Mouse (Mus musculus): ENCODE measurements around the gene Ppara.
"Not testable (repeated sequence)": the region's sequence is repeated elsewhere in the genome, so short reads cannot be mapped to it uniquely, and the experiment has no call there.

Ppara gene

DNA sequence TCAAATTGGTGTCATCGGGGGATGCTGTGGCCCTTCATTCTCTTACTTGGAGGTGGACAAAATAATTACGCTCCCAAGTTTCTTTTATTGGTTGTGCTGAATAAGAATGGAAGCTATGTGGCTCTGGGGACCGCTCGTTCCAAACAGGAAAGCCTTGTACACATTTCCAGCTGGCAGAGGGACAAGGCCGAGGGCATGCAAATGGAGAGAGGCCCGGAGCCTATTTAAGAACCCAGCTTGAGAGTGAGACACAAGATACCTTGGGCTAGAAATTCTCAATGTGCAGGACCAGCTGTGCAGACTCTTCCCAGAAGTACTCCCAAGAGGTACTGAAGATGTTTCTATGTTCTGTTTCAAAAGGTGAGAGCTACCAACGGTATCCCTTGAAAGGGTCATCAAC is 21.8 kb downstream of the Ppara start:
- no peak for DNase-seq (ENCODE audit: low read depth, low spot score)

DNA sequence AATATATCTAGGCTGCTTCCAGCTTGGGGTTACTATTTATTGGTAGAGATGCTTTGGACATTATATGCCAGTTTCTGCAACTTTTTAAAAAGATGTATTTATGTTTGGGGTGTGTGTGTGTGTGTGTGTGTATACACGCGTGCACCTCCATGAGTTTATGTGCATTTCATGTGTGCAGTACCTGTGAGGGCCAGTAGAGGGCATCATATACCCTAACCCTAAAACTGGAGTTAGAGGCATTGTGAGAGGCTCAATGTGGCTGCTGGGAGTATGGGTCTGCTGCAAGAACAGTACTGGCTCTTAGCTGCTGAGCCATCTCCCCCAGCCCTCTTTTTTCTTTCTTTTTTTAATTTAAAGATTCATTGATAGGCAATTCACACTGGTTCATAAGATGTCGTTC is 23.0 kb downstream of the Ppara start:
- DNase-seq (ENCODE audit: low read depth, low spot score): peak; percentile 64

DNA sequence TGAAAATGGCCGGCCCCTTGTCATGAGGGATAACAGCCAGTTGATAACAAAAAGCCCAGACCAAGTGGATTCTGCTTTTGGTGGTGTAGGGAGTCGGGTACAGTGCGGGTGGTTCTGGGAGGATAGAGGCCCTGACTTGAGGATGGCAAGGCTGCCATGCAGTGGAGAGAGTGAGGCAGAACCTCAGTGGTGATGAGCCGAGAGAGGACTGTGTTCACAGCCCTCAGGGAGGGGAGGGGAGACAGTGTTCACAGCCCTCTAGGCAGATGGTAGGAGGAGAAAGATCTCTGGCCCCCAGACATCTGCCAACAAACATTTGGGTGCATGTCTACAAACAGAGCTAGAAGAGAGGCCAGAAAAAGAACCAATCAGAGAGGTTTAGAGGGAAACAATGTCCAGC is 28.0 kb downstream of the Ppara start:
- no peak for DNase-seq (ENCODE audit: low read depth, low spot score)

DNA sequence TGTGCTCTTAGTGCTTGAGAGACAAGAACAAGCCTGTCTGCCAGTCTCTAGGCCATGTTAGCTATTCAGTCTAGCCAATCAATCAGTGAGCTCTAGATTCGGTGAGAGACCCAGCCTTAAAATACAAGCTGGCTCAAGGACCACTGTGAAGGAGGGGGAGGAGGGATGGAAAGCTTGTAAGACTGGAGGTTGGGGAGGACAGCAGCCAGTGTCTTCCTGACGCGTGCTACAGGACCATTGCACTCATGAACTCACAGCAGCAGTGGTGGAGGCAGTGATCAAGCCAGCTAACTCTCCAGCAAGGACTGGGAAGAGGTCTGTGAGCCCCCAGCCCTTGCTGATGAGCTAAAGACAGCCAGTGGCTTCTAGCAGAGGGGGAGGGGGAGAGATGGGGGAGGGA is 30.2 kb downstream of the Ppara start:
- no peak for DNase-seq (ENCODE audit: low read depth, low spot score)

DNA sequence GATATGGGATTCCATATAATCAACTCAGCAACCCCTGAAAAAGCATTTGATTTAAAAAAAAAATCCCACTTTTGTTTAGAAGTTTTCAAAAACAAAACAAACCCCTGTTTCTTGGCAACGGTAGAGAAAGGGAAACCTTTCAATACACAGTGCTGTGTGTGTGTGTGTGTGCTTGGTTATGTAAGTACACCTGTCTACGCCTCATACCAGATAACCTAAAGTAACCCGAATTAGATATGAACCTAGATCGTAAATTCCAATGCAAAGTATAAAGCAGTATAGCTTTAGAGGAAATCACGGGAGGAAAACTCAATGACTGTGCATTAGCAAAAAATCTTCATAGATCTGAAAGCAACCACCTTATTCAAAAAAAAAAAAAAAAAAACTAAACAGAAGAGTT is 31.9 kb downstream of the Ppara start:
- DNase-seq (ENCODE audit: low read depth, low spot score): no peak

DNA sequence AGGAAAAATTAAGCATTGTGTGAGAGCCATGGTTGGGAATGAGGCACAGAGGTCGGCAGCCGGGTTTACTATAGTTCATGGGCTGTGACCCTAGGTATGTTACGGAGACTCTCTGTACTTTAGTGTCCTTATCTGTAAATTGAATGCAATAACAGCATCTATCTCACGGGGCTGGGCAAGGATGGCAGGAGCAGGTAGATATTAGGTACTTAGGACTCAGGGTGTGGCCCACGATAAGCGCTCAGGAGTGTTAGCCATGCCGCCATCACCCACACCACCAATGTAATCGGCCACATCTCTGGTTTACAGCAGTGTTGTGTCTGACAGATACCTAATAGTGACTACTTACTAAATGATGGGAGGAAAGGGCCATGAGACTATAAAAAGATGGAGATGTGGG is 34.2 kb downstream of the Ppara start:
- DNase-seq (ENCODE audit: low read depth, low spot score): no peak

DNA sequence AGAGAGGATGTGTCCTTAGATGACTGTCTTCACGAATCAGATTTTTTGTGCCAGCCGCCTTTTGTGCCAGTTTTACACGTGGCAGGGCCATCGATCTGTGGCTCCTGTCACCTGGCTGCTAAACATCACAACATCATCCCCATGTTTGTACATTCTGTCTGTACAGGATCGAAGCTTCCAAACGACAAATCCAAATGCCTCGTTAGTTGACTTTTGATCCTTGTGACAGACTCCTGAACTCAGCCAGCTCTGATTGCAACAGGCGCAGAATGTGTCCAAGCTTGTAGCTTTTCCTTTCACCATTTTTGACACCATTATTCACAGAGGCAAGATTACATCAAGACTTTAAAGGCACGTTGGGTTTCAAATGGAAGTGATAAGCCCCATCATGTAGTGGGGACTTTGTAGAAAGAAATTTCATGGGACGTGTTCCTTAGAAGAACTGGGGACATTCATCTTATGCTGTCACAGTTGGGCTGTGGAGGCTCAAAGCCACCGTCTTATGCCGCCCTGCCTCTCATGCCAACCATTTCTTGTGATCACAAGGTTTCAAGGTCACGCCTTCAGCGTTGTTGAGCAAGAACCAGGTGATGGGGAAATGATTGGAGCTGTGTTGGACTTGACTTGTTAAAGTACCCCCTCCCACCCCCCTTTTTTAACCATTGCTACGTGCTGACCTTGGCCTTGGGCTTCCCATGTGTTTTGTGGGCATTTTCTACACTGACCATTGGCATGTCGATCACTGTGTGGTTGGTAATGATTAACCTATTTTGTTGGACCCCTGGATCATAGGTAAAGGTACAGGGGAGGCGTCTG is 36.7 kb downstream of the Ppara start:
- DNase-seq (ENCODE audit: low read depth, low spot score): no peak

DNA sequence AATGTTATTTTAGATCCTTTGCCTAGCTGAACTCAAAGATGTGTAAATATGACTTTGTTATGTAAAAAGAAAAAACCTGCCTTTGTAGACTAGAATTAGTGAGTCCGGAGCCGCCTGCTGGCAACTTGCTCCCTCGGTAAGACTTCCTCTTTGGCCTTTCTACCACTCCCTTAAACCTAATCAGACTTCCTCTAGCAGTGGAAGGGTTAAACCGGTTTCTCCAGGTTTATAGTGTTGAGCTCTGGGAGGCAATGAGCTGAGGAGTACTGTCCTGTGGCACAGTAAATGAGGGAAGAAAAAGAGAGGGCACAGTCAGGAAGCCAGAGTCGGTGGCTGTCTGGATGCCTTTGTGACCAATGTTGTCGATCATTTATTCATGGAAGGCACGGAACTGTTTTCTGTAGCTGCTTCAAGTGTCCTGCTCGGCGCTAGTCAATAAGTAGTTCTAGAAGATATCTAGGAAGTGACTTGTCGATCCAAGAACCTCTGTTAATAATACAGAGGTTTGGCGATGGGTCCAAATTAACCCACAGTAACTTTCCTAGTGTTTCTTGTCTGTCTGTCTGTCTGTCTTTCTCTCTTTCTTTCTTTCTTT is 37.5 kb downstream of the Ppara start:
- DNase-seq (ENCODE audit: low read depth, low spot score): no peak

DNA sequence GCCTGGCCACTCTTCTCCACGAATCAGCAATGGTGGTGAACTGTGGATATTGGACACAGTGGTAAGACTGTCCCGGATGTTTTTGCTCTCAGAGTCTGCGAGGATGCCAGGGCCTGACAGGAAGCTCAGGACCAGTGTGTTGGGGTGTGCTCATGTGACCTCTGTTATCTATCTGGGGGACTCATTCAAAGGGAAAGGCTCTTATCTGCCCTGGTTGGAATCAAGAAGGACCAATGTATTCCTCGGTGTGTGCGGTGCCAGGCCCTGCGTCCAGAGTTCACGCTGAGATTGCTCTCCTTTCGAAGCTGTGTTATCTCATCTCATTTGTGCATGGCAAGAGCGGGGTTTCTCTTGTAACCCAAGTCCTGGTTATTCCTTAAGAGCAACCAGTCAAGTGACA is 39.6 kb downstream of the Ppara start:
- DNase-seq (ENCODE audit: low read depth, low spot score): no peak

DNA sequence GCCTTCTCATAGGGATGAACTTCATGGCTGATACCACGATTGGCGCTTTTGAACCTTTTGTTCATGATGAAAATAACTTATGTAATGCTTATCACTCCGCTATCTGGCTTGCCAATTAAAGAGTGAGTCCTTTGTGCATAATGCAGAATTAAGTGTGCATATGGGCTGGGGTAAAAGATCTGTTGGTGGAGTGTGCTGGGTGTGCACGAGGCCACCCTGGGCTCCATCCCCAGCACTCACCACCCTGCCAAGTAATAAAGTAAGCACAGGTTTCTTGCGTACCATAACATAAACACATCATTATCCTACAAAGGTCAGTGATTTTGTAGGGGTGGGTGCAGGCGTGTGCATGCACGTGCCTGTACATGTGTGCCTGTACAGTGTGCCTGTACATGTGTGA is 40.2 kb downstream of the Ppara start:
- DNase-seq (ENCODE audit: low read depth, low spot score): no peak

DNA sequence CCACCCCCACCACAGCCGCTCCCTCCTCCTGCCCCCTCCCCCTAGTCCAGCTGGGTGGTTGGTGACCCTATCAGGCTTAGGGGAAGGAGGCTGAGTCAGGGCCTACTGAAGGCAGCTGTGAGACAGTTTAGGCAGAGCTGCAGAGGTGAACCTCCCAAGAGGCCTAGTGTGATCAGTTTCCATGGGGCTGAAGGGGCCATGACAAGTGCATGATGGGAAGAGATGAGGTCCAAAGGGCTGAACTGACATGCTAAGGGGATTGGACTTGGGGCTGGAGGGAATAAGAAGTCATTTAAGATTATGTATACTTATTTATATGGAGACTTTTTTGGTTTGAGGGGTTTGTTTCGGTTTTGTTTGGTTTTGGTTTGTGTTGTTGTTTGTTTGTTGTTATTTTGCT is 41.5 kb downstream of the Ppara start:
- no peak for DNase-seq (ENCODE audit: low read depth, low spot score)

DNA sequence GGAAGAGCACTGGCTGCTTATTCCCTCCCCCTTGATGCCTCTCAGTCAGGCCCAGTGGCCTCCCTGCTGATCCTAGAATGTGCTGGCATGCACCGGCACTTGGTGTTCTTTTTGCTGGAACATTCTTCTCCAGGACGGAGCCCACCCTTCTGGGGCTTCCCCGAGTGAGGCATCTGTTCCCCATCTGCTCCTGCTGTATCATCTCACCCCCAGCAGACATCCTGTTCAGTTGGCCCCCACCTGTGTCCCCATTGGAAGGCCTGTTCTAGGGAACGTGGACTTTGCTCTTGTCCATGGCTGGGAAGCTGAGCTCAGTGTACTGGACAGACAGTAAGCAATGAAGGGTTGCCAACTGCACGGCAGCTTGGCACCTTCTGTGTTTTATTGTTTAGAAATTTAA is 42.0 kb downstream of the Ppara start:
- DNase-seq (ENCODE audit: low read depth, low spot score): no peak

DNA sequence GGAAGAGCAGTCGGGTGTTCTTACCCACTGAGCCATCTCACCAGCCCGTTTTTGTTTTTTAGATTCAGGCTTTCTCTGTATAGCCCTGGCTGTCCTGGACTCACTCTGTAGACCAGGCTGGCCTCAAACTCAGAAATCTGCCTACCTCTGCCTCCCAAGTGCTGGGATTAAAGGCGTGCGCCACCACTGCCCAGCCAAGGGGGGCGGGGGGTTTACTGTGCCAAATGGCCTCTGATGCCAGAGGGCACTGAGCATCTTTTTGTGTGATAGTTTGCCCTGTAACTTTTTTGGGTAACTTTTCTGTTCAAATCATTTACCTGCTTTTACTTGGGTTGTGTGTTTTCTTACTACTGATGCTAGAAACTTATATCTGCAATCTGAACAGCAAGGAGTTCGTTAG is 44.1 kb downstream of the Ppara start:
- not testable (repeated sequence) for DNase-seq (ENCODE audit: low read depth, low spot score)

DNA sequence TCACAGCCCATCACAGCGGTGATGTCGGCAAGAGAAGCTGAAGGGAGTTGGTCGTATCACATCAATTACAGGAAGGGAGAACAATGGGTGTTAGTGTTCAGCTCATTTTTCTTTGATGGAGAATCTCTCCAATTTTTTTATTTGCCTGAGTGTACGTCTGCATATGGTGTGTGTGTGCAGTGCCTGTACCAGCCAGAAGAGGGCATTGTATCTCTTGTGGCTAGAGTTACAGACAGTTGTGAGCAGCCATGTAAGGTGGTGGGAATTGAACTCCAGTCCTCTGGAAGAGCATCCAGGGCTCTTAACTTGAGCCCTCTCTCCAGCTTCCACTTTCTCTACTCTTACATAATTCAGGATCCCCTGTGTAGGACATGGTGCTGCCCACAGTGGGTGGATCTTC is 48.4 kb downstream of the Ppara start:
- DNase-seq (ENCODE audit: low read depth, low spot score): peak; percentile 44

DNA sequence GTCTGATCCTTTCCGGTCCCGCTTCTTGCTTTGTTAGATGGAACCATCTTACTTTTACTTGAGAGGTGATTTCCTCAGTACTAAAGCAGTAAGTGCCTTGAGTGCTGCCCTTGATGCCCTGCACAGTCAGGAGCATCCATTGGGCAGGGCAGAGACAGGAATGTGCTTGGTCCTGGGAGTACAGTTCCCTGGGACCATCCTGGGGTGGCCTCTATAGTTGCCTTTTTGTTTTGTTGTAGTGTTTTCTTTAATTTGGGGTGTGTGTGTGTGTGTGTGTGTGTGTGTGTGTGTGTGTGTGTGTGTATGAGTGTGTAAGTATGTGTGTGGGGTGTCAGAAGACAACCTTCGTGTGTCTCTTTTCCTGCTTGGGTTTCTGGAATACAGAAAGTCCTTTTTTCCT is 49.6 kb downstream of the Ppara start:
- no peak for DNase-seq (ENCODE audit: low read depth, low spot score)

DNA sequence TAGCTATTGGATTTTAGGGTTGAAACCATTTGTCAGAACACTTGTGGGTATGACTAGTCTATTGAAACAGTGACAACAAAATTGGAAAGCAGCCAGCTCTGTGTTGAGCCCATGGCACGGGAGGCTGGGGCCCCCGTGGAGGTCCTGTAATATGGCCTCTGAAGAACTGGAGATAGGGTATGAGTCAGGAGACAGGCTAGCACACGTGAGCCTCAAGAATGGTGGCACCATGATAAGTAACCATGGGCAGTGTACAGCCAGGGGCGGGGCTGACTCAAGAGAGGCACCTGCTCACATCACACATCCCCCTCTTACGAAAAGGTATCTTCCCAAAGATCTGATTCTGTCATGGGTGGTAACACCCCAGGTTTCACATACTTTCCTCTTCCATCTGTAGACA is 51.9 kb downstream of the Ppara start:
- DNase-seq (ENCODE audit: low read depth, low spot score): no peak

DNA sequence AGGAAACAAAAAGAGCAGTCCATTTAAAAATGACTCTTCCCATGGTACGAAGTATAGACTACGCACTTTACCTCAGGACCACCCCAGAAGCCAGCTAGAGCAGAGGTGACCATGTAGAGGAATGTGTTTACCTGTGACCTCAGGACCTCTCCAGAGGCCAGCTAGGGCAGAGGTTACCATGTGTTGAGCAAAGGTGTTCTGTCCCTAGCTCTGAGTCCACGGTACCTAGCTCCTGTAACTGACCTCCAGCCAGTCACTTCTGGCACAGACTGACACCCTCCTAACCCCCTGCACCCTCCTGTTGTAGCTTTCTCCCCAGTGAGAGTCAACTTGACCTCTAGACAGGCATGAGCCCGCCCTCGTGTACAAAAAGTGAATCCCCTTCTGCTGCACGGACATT is 52.7 kb downstream of the Ppara start:
- DNase-seq (ENCODE audit: low read depth, low spot score): no peak

DNA sequence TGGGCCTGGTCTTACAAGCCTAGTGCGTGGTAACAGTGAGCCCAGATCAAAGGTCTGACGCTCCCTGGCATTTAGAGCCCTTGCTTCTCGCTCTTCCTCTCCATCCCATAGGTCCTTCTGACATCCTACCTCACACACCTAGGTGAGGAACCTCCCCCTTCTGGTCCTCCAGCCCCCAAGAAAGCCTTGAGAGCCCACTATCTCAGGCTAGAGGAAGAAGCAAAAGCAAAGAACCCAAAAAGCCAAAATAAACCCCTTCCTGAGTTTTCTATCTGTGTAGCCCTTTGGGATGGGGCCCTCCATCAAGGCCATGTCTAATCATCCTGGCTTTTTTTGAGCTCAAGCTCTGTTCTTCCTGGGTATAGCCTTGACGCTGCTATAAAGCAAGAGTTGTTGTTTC is 53.3 kb downstream of the Ppara start:
- DNase-seq (ENCODE audit: low read depth, low spot score): no peak

DNA sequence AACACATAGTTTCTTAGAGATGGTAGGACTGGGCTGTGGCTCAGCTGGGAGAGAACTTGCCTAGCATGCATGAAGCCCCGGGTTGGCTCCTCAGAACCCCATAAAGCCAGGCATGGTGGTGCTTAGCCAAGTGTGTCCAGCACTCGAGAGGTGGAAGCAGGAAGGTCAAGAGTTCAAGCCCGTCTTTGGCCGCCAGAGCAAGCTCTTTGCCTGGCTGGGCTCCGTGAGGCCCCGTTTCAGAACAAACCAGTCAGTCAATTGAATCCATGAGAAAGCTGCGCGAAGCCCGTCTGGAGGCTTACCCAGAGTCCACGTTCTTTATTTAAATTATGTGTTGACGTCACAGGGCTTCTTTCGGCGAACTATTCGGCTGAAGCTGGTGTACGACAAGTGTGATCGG is 53.9 kb downstream of the Ppara start:
- no peak for DNase-seq (ENCODE audit: low read depth, low spot score)

DNA sequence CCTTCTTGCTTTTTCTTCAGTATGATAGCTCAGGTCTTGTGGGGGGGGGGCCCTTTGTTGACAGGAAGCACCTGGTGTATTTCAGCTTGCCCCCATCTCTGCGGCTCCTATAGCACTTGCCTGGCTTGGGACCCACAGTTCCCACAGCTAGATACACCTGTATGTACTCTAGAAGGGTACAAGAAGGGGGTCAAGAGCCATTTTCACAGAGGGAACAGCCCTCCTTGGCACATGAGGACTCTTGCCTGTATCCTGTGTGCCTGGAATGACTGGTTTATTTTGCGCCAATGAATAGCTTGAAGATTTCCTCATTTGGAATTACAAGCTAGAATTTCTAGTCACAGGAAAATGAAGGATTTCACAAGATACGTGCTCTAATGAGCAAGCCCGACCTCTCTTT is 56.7 kb downstream of the Ppara start:
- no peak for DNase-seq (ENCODE audit: low read depth, low spot score)

DNA sequence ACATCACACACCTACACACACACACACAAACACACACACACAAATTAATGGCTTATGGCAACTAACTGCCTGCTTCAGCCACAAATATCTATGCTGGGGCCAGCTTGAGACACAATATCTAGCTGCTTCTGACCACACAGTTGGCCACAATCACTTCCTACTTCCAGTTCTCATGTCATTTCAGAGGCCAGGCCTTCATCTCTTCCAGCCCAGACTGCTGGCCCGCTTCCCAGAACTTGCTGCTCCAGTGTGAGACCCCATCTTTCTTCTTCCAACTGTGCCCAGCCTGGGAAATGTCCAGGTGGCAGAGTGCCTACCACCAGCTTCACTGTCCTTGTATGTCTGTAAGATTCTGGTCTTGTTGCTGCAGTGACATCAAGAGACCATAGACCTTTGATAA is 58.0 kb downstream of the Ppara start:
- DNase-seq (ENCODE audit: low read depth, low spot score): no peak

DNA sequence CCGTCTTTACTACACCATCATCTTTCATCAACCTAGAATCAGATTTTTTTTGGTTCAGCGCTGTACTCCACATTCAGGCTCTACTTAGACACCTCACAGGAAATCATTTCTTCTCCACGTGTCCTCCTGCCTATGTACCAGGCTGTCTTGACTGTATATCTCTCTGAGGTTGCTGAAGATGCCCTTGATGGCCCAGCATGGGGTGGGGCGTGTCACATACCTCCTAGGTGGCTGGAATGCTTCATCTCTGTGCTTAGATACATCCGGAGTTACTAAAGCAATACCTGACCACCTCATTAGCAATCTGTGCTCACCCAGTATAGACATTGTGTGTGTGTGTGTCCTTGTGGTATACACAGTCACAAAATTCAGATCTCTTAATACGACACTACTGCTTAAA is 60.7 kb downstream of the Ppara start:
- DNase-seq (ENCODE audit: low read depth, low spot score): peak; percentile 89

DNA sequence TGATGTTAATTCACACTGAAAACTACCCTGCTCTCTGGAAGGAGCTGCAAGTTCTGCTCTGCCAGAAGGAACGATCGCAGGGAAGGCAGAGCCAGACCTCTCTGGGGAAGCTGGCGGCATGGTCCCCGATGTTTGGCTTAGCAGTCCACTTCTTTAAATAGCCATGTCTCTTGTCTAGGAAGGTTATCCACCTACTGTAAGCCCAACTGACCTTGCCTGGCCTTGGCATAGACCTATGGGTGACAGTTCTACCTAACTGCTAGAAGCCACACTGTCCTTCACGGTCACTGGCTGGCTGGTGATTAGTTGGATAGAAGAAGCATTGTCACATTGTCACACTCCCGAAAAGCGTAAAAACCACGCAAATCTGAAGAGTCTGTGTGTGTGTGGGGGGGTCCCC is 63.9 kb downstream of the Ppara start:
- no peak for DNase-seq (ENCODE audit: low read depth, low spot score)

DNA sequence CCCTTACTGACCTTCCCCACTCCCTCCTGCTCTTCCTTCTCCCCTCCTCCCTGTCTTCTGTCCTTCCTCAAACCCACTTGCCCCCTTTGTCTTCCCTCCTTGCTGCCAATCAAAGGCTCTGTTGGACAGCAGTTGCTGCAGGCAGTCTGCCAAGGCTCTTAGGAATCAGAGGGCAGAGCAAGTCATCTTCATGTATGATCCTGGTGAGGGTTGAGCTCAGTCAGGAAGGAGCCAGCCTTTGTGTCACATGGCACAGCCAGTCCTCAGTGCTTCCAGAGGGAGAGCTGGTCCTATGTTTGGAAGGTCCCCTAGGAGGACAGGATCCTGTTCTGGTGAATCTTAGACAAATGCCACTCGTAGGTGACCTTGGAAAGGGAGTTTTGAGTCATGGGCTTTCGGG is 68.1 kb downstream of the Ppara start:
- DNase-seq (ENCODE audit: low read depth, low spot score): no peak

Data from ZHBTc4 (cell line).